Mouse (Mus musculus) lung, embryonic 16.5 days (tissue): ENCODE measurements around the gene Cttn. TPM values are rescaled to one million over a fixed set of nuclear protein-coding genes. Genes with fewer than 3 reads are reported as not detected.

Source experiments
- ATAC-seq: fragments of 200-750 bp; cut with Nextera tagmentation; 2 replicates; pipeline ENCODE4 v1.8.0; 2017; ENCODE audit warnings: low read depth, mild to moderate bottlenecking, moderate library complexity
- H3K27ac ChIP-seq: fragments of 300-500 bp; sonication (generic); 2 replicates; pipeline ENCODE4 v1.5.1; 2014; ENCODE audit warnings: mild to moderate bottlenecking, control low read depth, low read length
- H3K27me3 ChIP-seq: fragments of 300-500 bp; sonication (generic); 2 replicates; pipeline ENCODE4 v1.6.1; 2014; ENCODE audit warnings: low read depth, low read length, mixed read lengths; ENCODE audit not compliant: control insufficient read depth, insufficient read depth
- H3K36me3 ChIP-seq: fragments of 300-500 bp; sonication (generic); 2 replicates; pipeline ENCODE4 v1.6.1; 2014; ENCODE audit warnings: low read length; ENCODE audit not compliant: control insufficient read depth, insufficient read depth
- H3K4me1 ChIP-seq: fragments of 300-500 bp; sonication (generic); replicated peaks from 2 replicates; pipeline ENCODE4 v1.6.1; 2014; ENCODE audit warnings: low read length, mixed read lengths; ENCODE audit not compliant: control insufficient read depth, insufficient read depth
- H3K4me2 ChIP-seq: fragments of 300-500 bp; sonication (generic); 2 replicates; pipeline ENCODE4 v1.6.1; 2014; ENCODE audit warnings: low read depth, low read length, control low read depth
- H3K4me3 ChIP-seq: fragments of 300-500 bp; sonication (generic); 2 replicates; pipeline ENCODE4 v1.5.1; 2014; ENCODE audit warnings: mild to moderate bottlenecking, low read length, control low read depth
- H3K9ac ChIP-seq: fragments of 300-500 bp; sonication (generic); 2 replicates; pipeline ENCODE4 v1.6.1; 2014; ENCODE audit warnings: low read length, control low read depth
- H3K9me3 ChIP-seq: fragments of 300-500 bp; sonication (generic); 2 replicates; pipeline ENCODE4 v1.6.1; 2016; ENCODE audit warnings: low read length; ENCODE audit not compliant: control insufficient read depth
- WGBS: fragments of 180-500 bp; shearing (Covaris S2); extraction: QIAGEN DNeasy Blood & Tissue Kit; methylation state at CpG from one replicate; pipeline ENCODE4 v1.1.7; 2014; 5-methylcytosine and 5-hydroxymethylcytosine counted together
- polyA plus RNA-seq: library from polyadenylated mRNA; unstranded; fragments of >200 nt; fragmentation: Nextera tagmentation; extraction: Ambion mirVana; gene quantifications from 2 replicates; pipeline ENCODE4 v1.2.1, GENCODE M21; 2015

The Cttn gene
- polyA plus RNA-seq, 1 experiment from 2014 or later, result 178 TPM

DNA sequence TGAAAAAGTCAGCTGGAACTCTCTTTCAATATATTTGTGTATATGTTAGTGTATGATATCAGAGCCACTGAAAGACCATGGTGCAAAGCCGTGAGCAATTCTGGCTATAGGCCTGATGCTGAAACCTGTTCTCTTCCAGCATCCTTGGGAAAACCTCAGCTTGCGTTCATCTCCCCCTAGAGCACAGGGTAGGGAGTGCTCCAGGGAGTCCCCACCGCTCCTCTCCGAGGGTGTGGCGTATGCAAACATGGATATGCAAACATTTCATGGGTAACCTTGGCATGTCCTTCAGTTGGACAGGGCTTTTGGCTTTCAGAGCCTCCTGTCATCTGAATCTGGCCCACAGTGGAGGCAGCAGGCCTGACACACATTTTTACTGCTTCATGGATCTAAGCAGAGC, 56.2 kb downstream of the Cttn start:
- Histone ChIP-seq H3K9me3 (no peaks in the 10 kb centered on the region), H3K9ac (no peak overlapping the region), H3K36me3 (no peaks in the 10 kb centered on the region), H3K4me2 (no peak overlapping the region), H3K4me1 (peaks cover 15% of the 10 kb centered on the region), H3K27ac (no peak overlapping the region), H3K4me3 (no peak overlapping the region), H3K27me3 (no peaks in the 10 kb centered on the region)
- 48% methylated on average over 5 of the region's 5 CpGs for WGBS
- ATAC-seq, result peak; percentile 44; the same call in 1 of the 2 replicates

GRCm38 (mm10) chr7:144411967-144412906, 58.6 kb downstream of the Cttn start:
- Histone ChIP-seq H3K9ac (no peak overlapping the region), H3K4me1 (peaks cover 10% of the 10 kb centered on the region), H3K36me3 (no peaks in the 10 kb centered on the region), H3K9me3 (no peaks in the 10 kb centered on the region), H3K27ac (no peak overlapping the region), H3K4me3 (no peak overlapping the region), H3K4me2 (no peak overlapping the region), H3K27me3 (no peaks in the 10 kb centered on the region)
- ATAC-seq, result no peak
- WGBS, result 28% methylated on average over 22 of the region's 22 CpGs

GRCm38 (mm10) chr7:144409682-144410081, 61.1 kb downstream of the Cttn start:
- no peaks in the 10 kb centered on the region for H3K9me3 ChIP-seq
- H3K4me1 ChIP-seq, result peaks cover 8% of the 10 kb centered on the region
- H3K4me3 ChIP-seq, result no peak overlapping the region
- H3K27me3 ChIP-seq, result no peaks in the 10 kb centered on the region
- H3K4me2 ChIP-seq, result no peak overlapping the region
- WGBS, result 76% methylated on average over 18 of the region's 18 CpGs
- no peak overlapping the region for H3K9ac ChIP-seq
- no peaks in the 10 kb centered on the region for H3K36me3 ChIP-seq
- no peak for ATAC-seq
- no peak overlapping the region for H3K27ac ChIP-seq

DNA sequence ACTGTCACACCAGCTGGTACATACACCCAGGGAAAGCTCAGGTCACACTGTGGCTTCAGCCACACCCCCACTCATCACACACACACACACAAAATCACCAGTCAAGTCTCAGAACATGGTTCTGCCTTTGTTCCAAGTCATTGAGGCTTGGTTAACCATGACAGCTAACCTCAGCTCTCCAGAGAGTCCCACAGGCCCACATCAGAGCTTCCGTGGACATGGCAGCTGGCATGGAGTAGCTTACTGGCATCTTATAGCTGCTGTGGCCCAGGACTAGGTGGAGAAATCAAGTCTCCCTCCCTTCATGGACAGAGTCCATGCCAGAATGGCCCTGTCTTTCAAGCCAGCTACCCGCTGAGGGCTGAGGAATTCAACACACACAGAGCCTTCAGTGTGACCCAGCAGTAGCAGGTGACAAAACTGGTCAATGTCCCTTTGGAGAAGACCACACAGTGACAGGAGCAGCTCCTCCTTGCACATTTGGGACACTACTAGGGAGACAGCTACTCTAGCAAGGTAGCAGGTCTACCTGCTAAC, 62.3 kb downstream of the Cttn start:
- Histone ChIP-seq H3K4me3 (no peak overlapping the region), H3K4me2 (no peak overlapping the region), H3K27me3 (no peaks in the 10 kb centered on the region), H3K27ac (no peak overlapping the region), H3K9me3 (no peaks in the 10 kb centered on the region), H3K9ac (no peak overlapping the region), H3K4me1 (peaks cover 7% of the 10 kb centered on the region; the same call in 1 of the 2 replicates), H3K36me3 (no peaks in the 10 kb centered on the region)
- 83% methylated on average over 2 of the region's 2 CpGs for WGBS
- no peak for ATAC-seq

DNA sequence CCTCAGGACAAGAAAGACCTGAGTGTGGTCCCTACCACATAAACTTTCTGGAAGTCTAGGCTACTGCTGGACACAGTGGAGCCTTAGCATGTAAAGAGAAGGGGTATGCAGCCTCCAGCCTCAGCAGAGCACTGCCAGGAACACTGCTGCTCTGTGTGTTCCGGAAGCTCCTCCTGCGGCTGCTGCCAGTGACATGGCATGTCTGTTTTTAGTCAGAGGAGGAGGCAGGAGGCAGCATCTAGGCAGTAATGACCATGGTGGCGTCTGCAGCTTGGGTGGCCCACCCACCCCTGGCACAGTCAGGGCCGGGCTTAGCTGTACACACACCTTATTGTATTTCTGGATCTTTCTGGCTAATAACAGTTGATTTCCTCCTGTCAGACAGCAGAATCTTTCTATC, 63.1 kb downstream of the Cttn start:
- Histone ChIP-seq H3K9me3 (no peaks in the 10 kb centered on the region), H3K4me3 (no peak overlapping the region), H3K27ac (peak overlapping the region; percentile 42; the same call in 1 of the 2 replicates), H3K4me2 (no peak overlapping the region), H3K36me3 (no peaks in the 10 kb centered on the region), H3K9ac (no peak overlapping the region), H3K27me3 (no peaks in the 10 kb centered on the region), H3K4me1 (peaks cover 7% of the 10 kb centered on the region; the same call in 1 of the 2 replicates)
- ATAC-seq, result peak; percentile 52
- 41% methylated on average over 4 of the region's 4 CpGs for WGBS

- no peak for ATAC-seq
- Histone ChIP-seq H3K9me3 (no peaks in the 10 kb centered on the region), H3K4me2 (no peak overlapping the region), H3K4me3 (no peak overlapping the region), H3K27ac (no peak overlapping the region), H3K9ac (no peak overlapping the region), H3K27me3 (no peaks in the 10 kb centered on the region), H3K4me1 (peaks cover 4% of the 10 kb centered on the region; the same call in 1 of the 2 replicates), H3K36me3 (no peaks in the 10 kb centered on the region)
- WGBS, result 58% methylated on average over 4 of the region's 4 CpGs
These were observed 68.3 kb downstream of the Cttn start for GRCm38 (mm10) chr7:144402492-144402891.

- no peaks in the 10 kb centered on the region for H3K4me1 ChIP-seq
- no peaks in the 10 kb centered on the region for H3K36me3 ChIP-seq
- H3K9ac ChIP-seq, result no peak overlapping the region
- no peak overlapping the region for H3K4me3 ChIP-seq
- no peak overlapping the region for H3K27ac ChIP-seq
- H3K27me3 ChIP-seq, result no peaks in the 10 kb centered on the region
- WGBS, result 86% methylated on average over 6 of the region's 6 CpGs
- ATAC-seq, result no peak
- no peak overlapping the region for H3K4me2 ChIP-seq
- H3K9me3 ChIP-seq, result no peaks in the 10 kb centered on the region
These were observed 79.1 kb downstream of the Cttn start for GRCm38 (mm10) chr7:144391727-144392126.

- Histone ChIP-seq H3K9me3 (no peaks in the 10 kb centered on the region), H3K27me3 (no peaks in the 10 kb centered on the region), H3K4me1 (no peaks in the 10 kb centered on the region), H3K9ac (no peak overlapping the region), H3K36me3 (no peaks in the 10 kb centered on the region), H3K27ac (no peak overlapping the region), H3K4me2 (no peak overlapping the region), H3K4me3 (no peak overlapping the region)
- ATAC-seq, result no peak
- WGBS, result 54% methylated on average over 8 of the region's 8 CpGs
These were observed 80.1 kb downstream of the Cttn start for GRCm38 (mm10) chr7:144390676-144391075.

GRCm38 (mm10) chr7:144389704-144390103, 81.1 kb downstream of the Cttn start:
- WGBS, result 87% methylated on average over 2 of the region's 2 CpGs
- Histone ChIP-seq H3K4me1 (no peaks in the 10 kb centered on the region), H3K9ac (no peak overlapping the region), H3K9me3 (no peaks in the 10 kb centered on the region), H3K4me3 (no peak overlapping the region), H3K36me3 (no peaks in the 10 kb centered on the region), H3K27ac (no peak overlapping the region), H3K27me3 (no peaks in the 10 kb centered on the region), H3K4me2 (no peak overlapping the region)
- ATAC-seq, result no peak
